Mouse (Mus musculus): ENCODE results near the gene Iqgap2.

GRCm38 (mm10) chr13:95647248-95647647, 244.5 kb downstream of the Iqgap2 start:
- TF ChIP-seq CTCF (IDR thresholded peaks at IDR 0.05; ENCODE audit: borderline replicate concordance, insufficient read depth, low read length) (no peak), POLR2A (IDR thresholded peaks at IDR 0.05; ENCODE audit: low read depth, low read length) (no peak)

Data from embryonic fibroblast, embryonic 13.5 days (primary cell).